Mouse (Mus musculus) small intestine, adult 2 months (tissue): ENCODE data around the gene Cpne5. TPM values are rescaled to one million over a fixed set of nuclear protein-coding genes. Genes with fewer than 3 reads are reported as not detected.
A peak's percentile ranks its signal among the peaks of the same experiment; 100 is the strongest.

ENCODE experiments used
- H3K27ac ChIP-seq: fragments of 200-500 bp; 2 replicates; pipeline ENCODE4 v1.5.1; 2012; ENCODE audit warnings: low read depth, low read length, control low read depth, inconsistent platforms; ENCODE audit not compliant: insufficient read depth
- H3K27me3 ChIP-seq: fragments of 200-500 bp; 2 replicates; pipeline ENCODE4 v1.6.1; 2012; ENCODE audit warnings: mild to moderate bottlenecking, moderate library complexity, low read length, inconsistent platforms; ENCODE audit not compliant: control insufficient read depth, insufficient read depth
- H3K36me3 ChIP-seq: fragments of 200-500 bp; 2 replicates; pipeline ENCODE4 v1.6.1; 2012; ENCODE audit warnings: mild to moderate bottlenecking, low read length, control low read depth, inconsistent platforms; ENCODE audit not compliant: control insufficient read depth, insufficient read depth
- H3K4me1 ChIP-seq: fragments of 200-500 bp; 2 replicates; pipeline ENCODE4 v1.6.1; 2012; ENCODE audit warnings: low read length, inconsistent platforms, mixed read lengths; ENCODE audit not compliant: control insufficient read depth, insufficient read depth, insufficient read length
- H3K4me3 ChIP-seq: fragments of 200-500 bp; 2 replicates; pipeline ENCODE4 v1.5.1; 2012; ENCODE audit warnings: low read depth, mild to moderate bottlenecking, control low read depth, inconsistent platforms, low read length, moderate library complexity
- CTCF ChIP-seq: fragments of 200-500 bp; IDR thresholded peaks from 2 replicates; pipeline ENCODE4 v1.5.1; 2012; ENCODE audit warnings: low read depth, mild to moderate bottlenecking, control low read depth, inconsistent platforms, low read length, moderate library complexity, mixed read lengths; ENCODE audit not compliant: insufficient replicate concordance, insufficient read length; ENCODE audit errors: extremely low read depth
- POLR2A ChIP-seq: fragments of 200-500 bp; IDR thresholded peaks from 2 replicates; pipeline ENCODE4 v1.6.1; 2012; ENCODE audit warnings: low read depth, mild to moderate bottlenecking, control low read depth, inconsistent platforms, low read length, moderate library complexity
- WGBS: fragments of 180-500 bp; shearing (Covaris S2); methylation state at CpG from one replicate; pipeline ENCODE4 v1.1.7; 2018; 5-methylcytosine and 5-hydroxymethylcytosine counted together
- polyA plus RNA-seq: library from polyadenylated mRNA; depleted of rRNA; stranded (reverse); fragments of >200 nt; gene quantifications from 2 replicates; pipeline ENCODE4 v1.2.3, GENCODE M21; 2012; rRNA removed

Cpne5 gene
- 0.71 and 2.3 TPM in 2 replicates for polyA plus RNA-seq

DNA sequence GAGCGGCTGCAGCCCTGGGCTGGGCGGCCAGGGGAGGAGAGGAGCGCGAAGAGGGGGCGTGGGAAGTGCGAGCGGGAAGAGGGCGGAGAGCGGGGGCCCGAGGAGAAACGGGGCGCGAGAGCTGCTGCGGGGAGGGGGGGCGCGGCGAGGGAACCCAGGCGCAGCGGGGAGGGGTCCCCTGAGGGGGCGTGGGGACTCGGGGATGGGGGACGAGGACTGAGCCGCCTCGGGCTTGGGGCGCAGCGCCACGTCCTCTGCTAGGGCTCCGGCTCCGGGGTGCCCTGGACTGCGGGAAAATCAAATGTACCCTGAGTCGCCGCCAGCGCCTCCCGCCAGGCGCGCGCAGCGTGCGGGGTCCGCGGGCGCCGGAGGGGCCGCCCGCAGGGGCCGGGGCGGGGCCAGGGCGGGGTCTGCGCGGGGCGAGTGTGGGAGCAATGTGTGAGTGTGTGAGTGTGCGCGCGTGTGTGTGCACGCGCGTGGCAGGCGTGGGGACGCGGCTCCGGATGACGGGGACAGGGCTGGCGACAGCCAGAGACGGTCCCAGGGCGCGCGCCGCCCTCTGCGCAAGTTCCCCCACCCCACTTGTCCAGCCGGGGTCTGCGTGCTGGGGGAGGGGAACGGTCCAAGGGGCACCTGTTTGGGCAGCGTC is at the start of gene Cpne5:
TSS of gene Cpne5 (minus strand) at position 396 of the 649 bp plus-strand sequence.
- WGBS: 1% methylated on average over 71 of the region's 73 CpGs
- Histone ChIP-seq H3K36me3 (no peaks in the 10 kb centered on the region), H3K4me1 (peaks cover 5% of the 10 kb centered on the region; the same call in 1 of the 2 replicates), H3K27ac (no peak within 1 kb of the TSS), H3K27me3 (peaks cover 35% of the 10 kb centered on the region), H3K4me3 (peak within 1 kb of the TSS; percentile 27)
- no peak for TF ChIP-seq POLR2A
- TF ChIP-seq CTCF: no peak

DNA sequence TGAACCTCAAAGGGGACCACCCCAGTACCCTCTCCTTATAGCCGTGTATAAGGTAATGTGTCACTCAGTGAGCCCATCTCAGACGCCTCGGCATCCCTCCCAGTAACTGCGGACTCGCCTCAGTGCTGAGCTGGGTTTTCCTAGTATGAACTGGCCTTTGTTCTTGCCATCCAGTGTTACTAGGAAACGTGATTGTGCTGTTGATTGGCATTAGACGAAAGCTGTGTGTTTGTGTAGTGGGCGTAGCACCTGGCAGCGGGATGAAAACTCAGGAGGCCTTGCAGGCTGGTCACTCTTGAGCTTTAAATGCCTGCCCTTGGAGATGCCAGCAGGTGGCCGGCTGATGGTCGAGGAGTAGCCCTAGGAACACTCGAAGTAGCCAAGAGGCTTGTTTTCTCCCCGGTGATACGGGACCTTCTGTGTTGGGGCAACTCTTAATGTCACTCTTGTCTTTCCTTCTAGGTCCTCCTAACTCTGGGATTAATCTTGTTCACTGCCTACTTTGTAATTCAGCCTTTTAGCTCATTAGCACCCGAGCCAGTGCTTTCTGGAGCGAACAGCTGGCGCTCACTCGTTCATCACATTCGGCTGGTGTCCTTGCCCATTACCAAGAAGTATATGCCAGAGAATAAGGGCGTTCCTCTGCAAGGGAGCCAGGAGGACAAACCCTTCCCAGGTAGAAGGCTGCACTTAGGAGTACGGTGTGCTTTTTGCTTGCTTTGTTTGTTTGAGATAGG is 44.4 kb upstream of the Cpne5 start:
- no peak overlapping the region for H3K4me3 ChIP-seq

DNA sequence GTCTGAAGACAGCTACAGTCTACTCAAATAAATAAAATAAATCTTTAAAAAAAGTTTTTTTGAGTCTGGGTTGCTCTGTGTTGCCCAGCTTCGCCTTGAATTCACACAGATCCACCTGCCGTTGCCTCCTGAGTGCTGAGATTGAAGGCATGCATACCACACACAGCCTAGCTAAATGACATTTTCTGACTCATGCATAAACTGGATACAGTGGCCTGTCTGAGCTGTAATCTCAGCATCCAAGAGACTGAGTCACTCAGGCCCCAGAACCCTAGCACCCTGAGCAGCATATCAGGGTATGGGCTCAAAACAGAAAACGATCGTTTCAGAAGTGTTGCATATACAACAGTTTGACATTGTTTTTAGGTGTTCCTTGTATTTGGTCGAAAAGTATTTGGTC is 43.6 kb upstream of the Cpne5 start:
- H3K36me3 ChIP-seq: peaks cover 16% of the 10 kb centered on the region
- no peak overlapping the region for H3K27ac ChIP-seq
- TF ChIP-seq POLR2A (no peak), CTCF (no peak)
- 81% methylated on average over 5 of the region's 5 CpGs for WGBS
- no peak overlapping the region for H3K4me3 ChIP-seq
- no peaks in the 10 kb centered on the region for H3K27me3 ChIP-seq
- no peaks in the 10 kb centered on the region for H3K4me1 ChIP-seq

More for the DNA sequence above, 44.4 kb upstream of the Cpne5 start:
- TF ChIP-seq CTCF (no peak), POLR2A (no peak)
- Histone ChIP-seq H3K36me3 (peaks cover 16% of the 10 kb centered on the region), H3K4me1 (no peaks in the 10 kb centered on the region), H3K27ac (no peak overlapping the region), H3K27me3 (no peaks in the 10 kb centered on the region)
- WGBS: 61% methylated on average over 21 of the region's 21 CpGs

DNA sequence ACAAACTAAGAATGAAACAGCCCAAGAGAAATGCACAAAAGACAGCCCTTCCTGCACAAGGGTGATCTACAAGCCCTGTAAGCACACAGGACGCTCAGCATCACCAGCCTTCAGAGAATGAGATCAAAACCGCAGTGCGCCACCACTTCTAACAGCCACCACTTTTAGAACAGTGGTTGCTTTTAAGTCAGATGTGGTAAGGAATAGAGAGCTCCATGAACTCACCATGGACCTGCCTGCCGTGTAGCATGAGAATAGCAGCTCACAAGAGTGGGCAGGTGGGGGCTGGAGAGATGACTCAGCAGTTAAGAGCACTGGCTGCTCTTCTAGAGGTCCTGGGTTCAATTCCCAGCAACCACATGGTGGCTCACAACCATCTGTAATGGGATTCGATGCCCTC is 42.5 kb upstream of the Cpne5 start:
- peaks cover 16% of the 10 kb centered on the region for H3K36me3 ChIP-seq
- H3K27me3 ChIP-seq: no peaks in the 10 kb centered on the region
- H3K27ac ChIP-seq: no peak overlapping the region
- WGBS: 88% methylated on average over 5 of the region's 5 CpGs
- TF ChIP-seq CTCF (no peak), POLR2A (no peak)
- no peak overlapping the region for H3K4me3 ChIP-seq
- H3K4me1 ChIP-seq: no peaks in the 10 kb centered on the region

- Histone ChIP-seq H3K4me1 (peaks cover 10% of the 10 kb centered on the region; the same call in 1 of the 2 replicates), H3K27ac (no peak overlapping the region), H3K27me3 (no peaks in the 10 kb centered on the region), H3K4me3 (no peak overlapping the region), H3K36me3 (peaks cover 2% of the 10 kb centered on the region; the same call in 1 of the 2 replicates)
- TF ChIP-seq POLR2A (no peak), CTCF (no peak)
- WGBS: 57% methylated on average over 11 of the region's 11 CpGs
Observed at GRCm38 (mm10) chr17:29273889-29274288, 35.9 kb upstream of the Cpne5 start.

- H3K27ac ChIP-seq: no peak overlapping the region
- no peaks in the 10 kb centered on the region; the same call in 1 of the 2 replicates for H3K36me3 ChIP-seq
- peaks cover 12% of the 10 kb centered on the region; the same call in 1 of the 2 replicates for H3K4me1 ChIP-seq
- WGBS: 68% methylated on average over 7 of the region's 7 CpGs
- TF ChIP-seq CTCF: no peak
- TF ChIP-seq POLR2A: no peak
- no peaks in the 10 kb centered on the region for H3K27me3 ChIP-seq
- no peak overlapping the region for H3K4me3 ChIP-seq
Observed at GRCm38 (mm10) chr17:29273156-29273555, 35.2 kb upstream of the Cpne5 start.

DNA sequence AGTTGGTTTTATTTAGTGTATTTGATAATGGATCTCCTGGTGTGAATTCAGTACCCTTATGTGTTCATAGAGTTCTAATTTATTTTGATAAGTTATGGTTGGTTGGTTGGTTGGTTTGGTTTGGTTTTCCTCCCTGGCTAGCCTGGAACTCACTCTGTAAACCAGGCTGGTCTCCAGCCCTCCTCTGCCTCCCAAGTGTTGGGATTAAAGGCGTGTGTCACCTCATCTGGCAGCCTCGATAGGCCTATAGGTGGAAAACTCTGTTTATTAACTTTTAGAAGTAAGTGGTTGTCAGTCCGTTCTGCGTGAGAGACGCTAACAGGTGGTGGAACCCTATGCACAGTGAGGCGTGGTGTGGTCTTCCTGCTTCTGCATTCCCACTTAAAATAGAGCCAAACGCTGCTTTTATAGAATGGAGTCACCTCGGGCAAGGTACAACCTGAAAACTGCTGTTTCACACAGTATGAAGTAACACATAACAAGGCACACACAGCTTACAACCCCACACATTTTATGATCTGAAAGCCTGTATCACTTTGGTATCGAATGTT is 32.3 kb upstream of the Cpne5 start:
- H3K4me1 ChIP-seq: peaks cover 13% of the 10 kb centered on the region; the same call in 1 of the 2 replicates
- no peak overlapping the region for H3K4me3 ChIP-seq
- TF ChIP-seq CTCF (no peak), POLR2A (no peak)
- WGBS: 59% methylated on average over 9 of the region's 9 CpGs
- H3K36me3 ChIP-seq: no peaks in the 10 kb centered on the region
- peak overlapping the region; percentile 79 for H3K27ac ChIP-seq
- no peaks in the 10 kb centered on the region for H3K27me3 ChIP-seq
